Comparison of ENCODE assay signal across 17 mouse cellular contexts in genomic region chr12:107483031-107483430, GRCm38 (mm10). TPM values are rescaled to one million over a fixed set of nuclear protein-coding genes. Genes with fewer than 3 reads are reported as not detected.
"Had no signal": no experiment of that assay in that cellular context is flagged by ENCODE, and none has a peak within 500 bp of the region (broad histone marks: within the 10 kb centered on the region; RNA-seq: fewer than 3 reads in every experiment).

No protein-coding gene starts in this region.

- DNase-seq: kidney, postnatal 10 days; liver; liver, embryonic 13.5 days; lung, adult 18-20 months; midbrain, embryonic 14.5 days; right cerebral cortex, adult 18-20 months; right cerebral cortex, postnatal 25 days had no signal

- H3K4me1 ChIP-seq: liver, embryonic 13.5 days; neural tube, embryonic 15.5 days had no signal

- H3K27me3 ChIP-seq: liver, embryonic 13.5 days; neural tube, embryonic 15.5 days had no signal

- H3K36me3 ChIP-seq: limb, embryonic 12.5 days; liver, embryonic 13.5 days; neural tube, embryonic 15.5 days had no signal

- H3K4me3 ChIP-seq: left cerebral cortex, adult 2 months; limb, embryonic 12.5 days; liver, embryonic 13.5 days; myocyte; neural tube, embryonic 15.5 days had no signal

- H3K4me2 ChIP-seq: limb, embryonic 12.5 days; liver, embryonic 13.5 days; neural tube, embryonic 15.5 days had no signal

- H3K9me3 ChIP-seq: liver, embryonic 13.5 days; neural tube, embryonic 15.5 days had no signal

- H3K27ac ChIP-seq: left cerebral cortex, adult 2 months; limb, embryonic 12.5 days; liver, embryonic 13.5 days; neural tube, embryonic 15.5 days had no signal

- H3K9ac ChIP-seq: limb, embryonic 12.5 days; liver, embryonic 13.5 days; neural tube, embryonic 15.5 days had no signal

RNA-seq across cellular contexts. Expression of gene 3110018I06Rik, which starts 5.4 kb away (rescaled TPM):
- polyA plus RNA-seq: kidney, embryonic 14.5 days; large intestine, adult 2 months; limb, embryonic 12.5 days; liver, embryonic 13.5 days; lung, embryonic 16.5 days; midbrain, embryonic 14.5 days; myocyte; neural tube, embryonic 11.5 days; neural tube, embryonic 15.5 days; small intestine, adult 2 months; stomach, embryonic 16.5 days had no signal
